Mouse (Mus musculus): Measurements from ENCODE around the gene Fam102a.

Fam102a gene

DNA sequence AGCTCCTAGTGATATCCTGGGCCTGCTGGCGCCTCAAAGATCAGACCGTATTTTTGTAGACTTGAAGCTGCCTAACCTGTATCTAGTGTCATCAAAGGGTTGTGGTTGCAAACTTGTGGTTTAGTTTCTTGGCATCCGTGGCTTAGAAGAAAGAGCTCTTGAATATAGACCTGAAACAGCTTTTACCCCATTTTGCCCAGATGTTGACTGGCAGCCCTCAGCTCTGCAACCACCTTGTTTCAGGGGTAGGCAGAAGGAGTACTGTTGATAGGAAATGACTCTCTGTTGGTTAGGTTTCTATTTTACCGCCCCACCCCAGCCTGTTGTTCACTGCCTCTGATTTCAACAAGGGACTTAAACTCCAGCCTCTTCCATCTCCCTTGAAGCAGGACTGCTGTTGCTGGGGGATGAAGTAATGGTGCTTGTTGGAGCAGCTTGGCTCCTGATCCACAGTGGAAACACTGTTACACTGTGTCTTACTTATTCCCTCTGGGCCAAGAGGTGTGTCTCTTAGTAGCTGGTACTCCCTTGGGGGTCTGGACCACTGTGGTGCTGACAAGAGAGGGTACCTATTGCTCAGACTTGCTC lies 6.9 kb downstream of the Fam102a start:
- CTCF ChIA-PET = no interaction called here

DNA sequence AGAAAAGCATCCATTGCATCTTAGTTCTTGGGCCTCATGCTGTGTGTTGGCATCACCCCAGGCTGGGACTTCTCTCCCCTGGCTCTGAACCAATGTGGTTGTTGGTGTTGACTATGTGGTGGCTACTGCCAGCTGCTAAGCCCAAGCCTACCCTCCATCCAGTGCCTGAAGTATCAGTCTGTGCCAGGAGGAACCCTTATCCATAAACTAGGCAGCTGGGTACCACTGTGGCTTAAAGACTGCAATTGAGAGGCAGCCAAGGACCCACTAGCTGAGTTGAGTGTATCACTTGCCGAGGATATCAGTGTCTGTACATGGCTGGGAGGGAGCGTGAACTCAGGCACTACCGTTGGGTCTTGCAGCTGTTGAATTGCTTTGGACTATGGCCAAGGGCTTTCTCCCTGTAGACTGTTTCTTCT lies 7.9 kb downstream of the Fam102a start:
- CTCF ChIA-PET = interaction anchor here (0.6 kb wide), 1 partner anchor 43 kb away, joined by 3 read pairs; no protein-coding TSS in a partner anchor

DNA sequence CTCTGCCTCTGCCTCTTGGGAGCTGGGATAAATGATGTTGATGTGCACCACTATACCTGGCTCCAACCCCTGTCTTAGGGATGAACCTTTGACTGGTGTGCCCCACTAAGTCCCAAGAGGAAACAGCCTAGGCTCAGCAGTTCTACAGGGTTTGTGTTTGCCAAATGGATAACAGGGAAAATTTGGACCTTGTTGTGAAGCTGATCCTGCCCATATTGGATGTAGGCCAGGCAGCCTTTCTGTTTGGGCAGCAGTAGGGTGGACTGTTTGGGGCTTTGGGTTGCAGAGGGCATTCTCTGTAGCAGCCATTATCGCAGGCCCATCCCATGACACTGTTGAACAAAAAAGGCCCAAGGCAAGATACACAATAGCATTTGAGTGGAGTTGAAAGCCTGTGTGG lies 11.8 kb downstream of the Fam102a start:
- CTCF ChIA-PET = no interaction called here

DNA sequence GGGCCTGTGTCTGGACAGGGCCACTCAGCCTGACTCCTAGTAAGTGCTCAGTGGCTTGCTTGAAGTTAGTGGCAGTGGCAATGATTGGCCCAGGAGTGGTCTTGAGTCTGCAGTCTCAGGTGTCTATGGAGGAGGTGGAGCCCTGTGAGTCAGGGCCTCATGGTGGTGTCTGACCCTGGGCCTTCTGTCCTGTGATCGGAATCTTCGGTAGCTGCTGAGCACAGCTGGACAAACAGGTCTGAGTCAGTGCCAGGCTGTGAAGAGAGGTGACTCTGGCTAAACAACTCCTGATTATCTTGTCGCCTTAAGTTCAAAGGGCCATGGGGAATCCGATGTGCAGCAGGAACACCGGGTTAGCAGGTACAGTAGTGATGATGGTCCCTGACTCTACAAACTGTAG lies 12.2 kb downstream of the Fam102a start:
- CTCF ChIA-PET = no interaction called here

DNA sequence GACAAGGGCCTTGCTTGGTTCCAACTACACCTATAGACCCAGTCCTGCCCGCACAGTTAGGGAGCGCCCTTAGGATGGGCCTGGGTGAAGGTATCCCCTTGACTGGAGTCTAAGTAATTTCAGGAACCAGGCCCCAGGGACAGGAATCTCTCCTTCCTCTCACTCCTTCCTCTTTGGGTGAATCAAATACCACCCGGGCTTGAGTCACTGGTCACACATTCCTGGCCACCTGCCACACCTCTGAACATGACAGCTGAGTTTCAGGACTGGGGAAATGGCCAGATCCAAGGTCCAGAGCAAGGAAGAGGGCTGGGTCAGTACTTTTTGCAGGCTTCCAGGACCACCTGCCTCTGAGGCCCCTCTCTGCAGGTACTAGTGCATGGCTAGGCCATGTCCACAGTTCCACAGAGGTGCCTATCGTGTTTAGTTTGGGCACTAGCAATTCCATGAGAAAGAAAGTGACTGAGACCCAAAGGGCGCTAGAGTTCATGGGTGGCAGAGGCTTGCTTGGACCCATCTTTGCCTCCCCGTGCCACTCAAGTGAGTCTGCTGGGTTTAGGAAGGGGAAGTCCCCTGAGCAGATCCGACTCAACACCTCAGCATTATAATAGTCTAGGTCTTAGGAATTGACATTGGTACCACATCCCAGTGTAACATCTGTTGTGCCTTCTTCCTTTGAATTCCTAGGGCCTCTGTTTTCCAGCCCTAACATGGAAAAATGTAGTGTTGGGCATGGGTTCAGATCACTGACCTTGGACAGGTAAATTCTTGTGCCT lies 13.0 kb downstream of the Fam102a start:
- CTCF ChIA-PET = no interaction called here

DNA sequence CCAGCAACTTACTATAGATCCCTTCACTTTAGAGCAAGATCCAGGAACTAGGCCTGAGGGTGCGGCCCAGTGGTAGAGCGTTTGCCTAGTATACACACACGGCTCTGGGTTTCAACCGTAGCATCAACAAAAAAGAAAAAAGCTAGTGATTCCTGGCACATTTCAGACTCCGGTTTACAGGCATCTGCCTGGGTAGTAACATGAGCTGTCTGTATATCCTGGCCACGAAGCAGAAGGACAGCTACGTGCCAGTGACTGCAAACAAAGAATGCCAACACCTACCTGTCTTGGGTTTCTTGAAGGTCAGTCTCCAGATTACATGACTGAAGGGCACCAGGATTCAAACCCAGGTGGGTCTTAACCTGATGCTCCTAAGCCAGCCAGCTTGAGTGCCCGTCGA lies 14.0 kb downstream of the Fam102a start:
- CTCF ChIA-PET = interaction anchor here (0.5 to 1.0 kb wide), 2 partner anchors 20 to 923 kb away, joined by 3 read pairs; no protein-coding TSS in a partner anchor

DNA sequence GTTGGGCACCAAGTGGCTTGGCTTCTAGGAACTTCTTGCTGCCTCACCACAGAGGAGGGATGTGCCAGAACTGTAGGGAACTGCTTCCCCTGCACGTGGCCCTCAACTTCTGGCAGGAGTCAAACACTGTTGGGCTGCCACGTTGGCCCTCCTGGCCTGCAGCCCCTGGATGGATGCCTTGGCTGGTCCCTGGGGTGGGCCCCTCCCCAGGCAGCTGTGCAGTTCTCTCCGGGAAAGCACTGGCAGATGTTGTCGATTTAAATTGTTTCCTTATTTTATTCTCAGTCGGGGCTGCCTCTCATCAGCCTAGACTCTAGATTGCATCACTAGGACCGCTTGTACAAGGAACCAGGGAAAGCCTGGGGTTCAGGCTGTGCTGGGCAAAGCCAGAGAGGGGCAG lies 14.6 kb downstream of the Fam102a start:
- CTCF ChIA-PET = interaction anchor here (0.7 to 1.0 kb wide), 2 partner anchors 19 to 189 kb away, joined by 3 read pairs; no protein-coding TSS in a partner anchor

DNA sequence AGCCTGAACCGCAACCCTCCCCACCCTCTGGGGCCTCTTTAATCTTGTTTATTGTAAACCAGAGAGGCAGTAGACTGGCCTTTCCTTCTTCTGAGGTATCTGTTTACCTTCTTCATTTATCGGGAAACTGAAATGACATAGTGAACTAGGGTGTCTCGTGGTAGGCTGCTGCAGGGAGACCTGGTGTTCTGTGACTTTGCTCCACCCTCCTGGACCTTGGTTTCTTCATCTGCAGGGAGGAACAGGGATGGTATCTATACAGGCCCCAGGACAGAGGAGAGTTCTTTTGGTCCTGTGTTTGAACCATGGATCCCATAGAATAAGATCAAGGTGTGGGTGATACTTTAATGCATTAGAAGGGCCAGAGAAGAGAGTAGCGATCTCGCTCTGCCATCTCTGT lies 16.1 kb downstream of the Fam102a start:
- CTCF ChIA-PET = interaction anchor here (1.1 kb wide), 1 partner anchor 15 kb away, joined by 3 read pairs; no protein-coding TSS in a partner anchor

DNA sequence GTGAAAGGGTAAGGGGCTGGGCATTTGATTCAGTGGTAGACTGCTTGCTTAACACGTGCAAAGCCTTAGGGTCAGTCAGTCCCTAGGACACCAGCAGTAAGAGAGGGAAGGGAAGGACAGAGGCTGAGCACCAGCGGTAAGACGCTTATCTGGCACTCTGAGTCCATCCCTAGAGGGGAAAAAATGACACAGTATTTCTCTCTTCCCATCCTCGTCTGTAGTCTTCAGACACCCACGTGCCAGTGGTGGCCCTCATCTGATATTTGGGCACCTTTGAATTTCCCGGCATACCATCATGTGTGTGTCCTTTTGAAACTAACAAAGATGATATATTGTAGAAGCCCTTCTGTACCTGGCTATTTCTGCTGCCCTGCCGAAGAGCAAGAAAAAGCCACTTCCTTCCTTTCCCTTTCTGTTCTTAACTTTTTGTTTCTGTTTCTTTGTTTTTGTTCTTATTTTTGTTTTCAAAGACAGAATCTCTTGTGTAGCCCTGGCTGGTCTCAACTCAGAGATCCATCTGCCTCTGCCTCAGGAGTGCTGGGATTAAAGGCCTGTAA lies 18.5 kb downstream of the Fam102a start:
- CTCF ChIA-PET = no interaction called here

DNA sequence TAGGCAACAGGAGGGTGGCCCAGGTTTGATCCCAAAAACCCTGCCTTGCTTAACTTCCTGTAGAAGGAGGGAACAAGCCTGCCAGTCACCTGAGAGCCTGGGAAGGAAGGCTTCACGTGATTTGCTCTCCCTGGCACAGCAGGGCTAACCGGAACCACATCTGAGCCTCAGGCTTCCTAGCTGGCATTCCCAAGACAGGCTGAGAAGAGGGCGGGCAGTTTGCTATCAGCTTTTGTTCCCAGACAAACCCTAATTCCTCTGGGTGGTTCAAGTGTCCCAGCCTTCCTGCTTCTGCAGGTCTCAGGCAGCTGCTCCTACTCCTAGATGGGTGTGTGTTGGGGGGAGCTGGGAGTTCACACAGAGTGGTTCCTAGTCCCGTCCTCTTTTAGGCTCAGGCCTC lies 20.4 kb downstream of the Fam102a start:
- CTCF ChIA-PET = no interaction called here

DNA sequence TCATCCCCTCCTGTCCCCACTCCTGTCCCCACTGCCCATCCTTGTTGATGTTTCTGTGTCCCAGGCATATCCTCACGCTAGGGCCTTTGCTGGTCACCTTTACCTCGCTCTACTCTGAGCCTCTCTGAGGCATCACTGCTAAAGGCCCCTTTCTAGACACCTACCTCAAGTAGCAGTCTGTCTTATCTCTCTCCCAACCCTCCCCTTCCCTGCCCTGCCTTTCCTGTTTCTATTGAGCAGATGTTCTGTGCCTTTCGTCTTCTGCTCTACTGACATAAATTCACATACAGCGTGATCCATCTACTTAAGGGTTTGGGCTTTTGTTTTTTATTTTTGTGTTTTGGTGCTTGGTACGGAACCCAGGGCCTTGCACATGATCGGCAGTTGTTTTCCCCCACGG lies 20.9 kb downstream of the Fam102a start:
- CTCF ChIA-PET = no interaction called here

DNA sequence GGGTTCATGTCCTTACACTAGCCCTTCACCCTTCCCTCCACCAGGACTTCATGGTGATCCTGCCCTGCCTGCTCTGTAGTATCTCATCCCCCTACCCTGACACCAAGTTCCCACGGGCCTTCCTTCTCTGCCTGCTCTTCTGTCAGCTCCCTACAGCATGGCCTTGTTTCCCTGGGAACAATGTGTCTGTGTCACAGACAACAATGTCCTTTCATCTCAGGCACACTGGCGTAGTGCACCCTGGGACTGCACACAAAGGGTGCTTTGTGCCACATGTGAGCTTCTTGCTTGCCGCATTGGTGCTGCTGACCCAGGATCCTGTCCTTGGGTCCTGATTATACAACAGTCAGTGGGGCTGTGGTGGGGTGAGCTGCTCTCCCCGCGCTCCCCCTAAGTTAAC lies 24.4 kb downstream of the Fam102a start:
- CTCF ChIA-PET = no interaction called here

DNA sequence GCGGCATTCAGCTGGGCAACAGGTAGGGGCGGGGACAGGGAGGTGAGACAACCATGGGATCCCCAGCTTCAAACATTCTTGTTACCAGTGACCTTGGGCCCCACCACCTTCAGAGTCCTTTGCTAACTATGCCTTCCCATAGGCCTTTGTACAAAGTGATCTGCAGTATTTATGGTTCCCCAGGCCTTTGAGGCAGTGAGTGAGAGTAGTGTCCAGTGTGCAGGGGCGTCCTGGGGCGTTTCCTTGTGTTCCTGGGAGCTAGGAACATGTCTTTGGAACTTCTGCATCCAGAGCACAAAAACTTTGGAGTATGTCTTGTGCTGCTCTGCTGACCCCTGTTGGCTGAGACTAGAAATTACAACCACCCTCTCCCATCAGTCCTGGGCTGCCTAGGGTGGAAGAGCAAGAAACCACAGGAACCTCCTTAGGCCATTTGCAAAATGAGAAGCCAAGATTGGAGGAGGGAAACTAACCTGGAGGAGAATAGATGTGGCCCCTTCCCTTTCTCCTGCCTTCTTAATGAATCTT lies 31.5 kb downstream of the Fam102a start:
- CTCF ChIA-PET = interaction anchor here (0.6 kb wide), 1 partner anchor 58 kb away, joined by 3 read pairs; no protein-coding TSS in a partner anchor

DNA sequence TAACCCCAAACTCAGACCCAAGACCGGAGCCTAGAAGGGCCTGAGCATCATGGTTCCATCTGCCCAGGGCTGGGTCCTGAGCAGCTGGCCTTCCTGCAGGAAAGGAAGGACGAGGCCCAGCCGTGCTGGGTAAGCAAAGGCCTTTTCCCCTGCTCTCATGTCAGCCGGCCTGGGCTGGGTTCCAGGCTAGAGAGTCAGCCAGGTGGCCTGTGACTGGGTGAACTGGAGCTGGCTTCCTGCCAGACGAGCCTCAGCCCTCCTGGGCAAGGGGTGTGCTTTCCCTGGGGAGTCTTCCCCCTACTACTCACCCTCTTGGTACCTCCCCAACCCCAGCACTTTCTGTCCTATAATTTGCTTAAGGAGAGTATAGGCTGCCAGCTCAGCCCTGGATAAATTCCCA lies 33.0 kb downstream of the Fam102a start:
- CTCF ChIA-PET = no interaction called here

DNA sequence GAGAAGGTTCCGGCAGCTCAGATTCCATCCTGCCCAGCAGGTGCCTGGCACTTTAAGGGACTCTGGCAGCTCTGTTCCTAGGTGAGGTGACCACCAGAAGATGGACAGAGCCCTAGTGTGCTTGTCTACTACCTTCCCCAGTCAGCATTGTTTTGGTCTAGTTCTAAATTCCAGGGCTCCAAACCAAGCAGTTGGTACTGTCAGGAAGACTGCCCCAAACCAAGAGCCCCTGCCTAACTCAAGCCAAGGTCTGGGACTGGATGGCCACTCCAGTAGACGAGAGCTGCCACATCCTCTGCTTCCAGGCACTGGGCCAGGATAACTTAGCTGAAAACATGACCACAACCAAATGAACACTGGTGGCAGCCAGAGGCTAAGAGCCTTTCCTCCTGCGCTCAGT lies 33.8 kb downstream of the Fam102a start:
- CTCF ChIA-PET = interaction anchor here (0.6 to 1.0 kb wide), 4 partner anchors 10 to 849 kb away, joined by 3 to 6 read pairs (median 3); no protein-coding TSS in a partner anchor

DNA sequence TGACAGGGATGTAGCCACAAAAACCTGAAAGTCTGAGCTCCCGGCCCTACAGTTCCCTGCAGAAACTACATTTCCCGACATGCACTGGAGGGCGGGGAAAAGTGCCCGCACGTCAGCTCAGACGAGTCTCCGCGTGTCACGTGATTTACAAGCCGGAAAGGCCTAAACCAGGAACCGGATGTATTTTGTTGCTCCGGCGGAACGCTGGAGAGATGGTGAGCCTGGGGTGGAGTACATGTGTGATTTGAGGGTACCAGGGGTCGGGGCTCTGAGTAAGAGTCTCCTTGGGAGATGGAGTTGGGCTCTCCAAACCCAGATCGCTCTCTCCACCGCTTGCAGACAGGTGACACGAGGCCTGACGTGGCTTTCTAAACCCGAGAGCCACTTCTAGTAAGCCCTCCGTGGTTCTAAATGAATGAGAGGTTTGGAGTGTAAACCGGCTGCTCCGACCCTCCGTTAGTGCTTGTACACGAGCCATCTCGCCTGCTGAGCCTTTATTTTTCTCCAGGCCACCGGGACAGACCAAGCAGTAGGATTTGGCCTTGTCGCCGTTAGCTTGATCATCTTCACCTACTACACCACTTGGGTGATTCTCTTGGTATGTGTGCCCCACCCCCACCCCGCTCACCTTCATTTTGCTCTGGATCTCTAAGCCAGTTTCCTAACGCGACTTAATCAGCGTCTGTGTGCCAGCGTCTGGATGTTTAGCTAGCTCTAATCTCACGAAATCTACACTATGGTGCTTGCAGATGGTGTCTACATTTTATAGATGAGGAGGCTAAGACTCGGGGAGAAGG lies 35.8 kb downstream of the Fam102a start, which contains the start of gene Dpm2:
Gene Dpm2 (plus strand): TSS at position 161 of the 797 bp plus-strand sequence.
- CTCF ChIA-PET = interaction anchor here (0.6 kb wide), 1 partner anchor 61 kb away, joined by 5 read pairs; no protein-coding TSS in a partner anchor

DNA sequence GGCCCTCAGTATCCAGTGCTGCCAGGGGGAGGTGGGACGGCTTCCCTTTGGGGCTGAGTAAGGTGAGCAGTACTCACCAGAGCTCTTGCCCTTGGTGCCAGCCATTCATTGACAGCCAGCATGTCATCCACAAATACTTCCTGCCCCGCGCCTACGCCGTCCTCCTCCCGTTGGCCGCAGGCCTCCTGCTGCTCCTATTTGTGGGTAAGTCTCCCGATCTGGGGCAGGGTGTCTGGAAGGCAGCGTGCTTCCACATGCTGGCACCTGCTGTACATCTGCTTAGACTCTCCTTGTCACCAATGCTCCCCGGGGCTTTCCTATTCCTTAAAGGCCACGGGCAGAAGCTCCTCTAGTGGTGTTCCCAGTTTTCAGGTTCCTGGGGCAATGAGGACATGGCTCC lies 37.1 kb downstream of the Fam102a start:
- CTCF ChIA-PET = no interaction called here

DNA sequence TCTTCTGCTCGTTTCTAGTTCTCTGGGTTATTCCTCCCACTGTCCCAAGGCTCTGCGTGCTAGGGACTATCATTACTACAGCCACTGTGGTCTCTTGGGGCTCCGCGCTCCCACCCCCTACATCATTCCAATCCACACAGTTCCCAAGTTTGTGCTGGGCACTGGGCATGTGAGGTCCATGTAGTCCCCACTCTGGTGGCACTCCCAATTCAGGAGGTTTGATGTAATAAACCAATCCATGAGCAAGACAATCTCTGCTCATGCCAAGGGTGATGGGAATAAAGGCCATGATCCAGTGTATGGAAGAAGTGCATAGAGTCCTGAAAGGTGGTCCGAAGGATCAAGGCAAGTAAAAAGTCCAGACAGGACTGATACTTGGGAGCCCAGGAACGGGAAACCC lies 39.4 kb downstream of the Fam102a start, which contains the start of gene Pip5kl1:
Gene Pip5kl1 (plus strand): TSS at position 301 of the 400 bp plus-strand sequence.
- CTCF ChIA-PET = no interaction called here

DNA sequence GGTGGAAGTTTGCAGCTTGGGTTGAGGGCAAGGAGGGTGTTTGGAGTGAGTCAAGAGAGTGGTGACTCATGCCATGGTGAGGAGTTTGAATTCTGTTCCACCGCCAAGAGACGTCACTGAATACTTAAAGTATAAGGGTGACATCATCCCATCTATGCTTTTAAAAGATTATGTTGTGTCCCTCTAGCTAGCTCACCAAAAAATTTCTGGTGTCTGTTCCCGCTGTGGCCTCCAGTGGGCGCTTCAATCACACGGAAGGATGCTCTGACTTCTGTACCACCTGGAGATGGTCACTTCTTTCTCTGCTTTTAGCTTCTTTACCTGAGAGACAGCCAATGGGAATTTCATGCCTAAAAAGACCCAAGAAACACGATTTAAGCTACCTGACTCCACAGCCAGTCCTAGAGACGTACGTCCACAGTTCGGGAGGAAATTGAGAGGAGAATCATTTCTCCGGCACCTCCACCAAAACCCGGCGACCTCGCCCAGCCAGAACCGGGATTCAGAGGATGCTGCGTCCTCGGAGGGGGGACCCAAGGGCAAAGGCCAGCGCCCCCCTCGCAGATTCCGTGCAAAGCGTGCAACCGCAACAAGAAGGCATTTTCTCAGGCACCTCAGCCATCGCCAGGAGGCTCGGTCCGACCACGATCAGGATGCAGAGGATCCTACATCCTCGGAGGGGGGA lies 39.9 kb downstream of the Fam102a start:
- CTCF ChIA-PET = no interaction called here

DNA sequence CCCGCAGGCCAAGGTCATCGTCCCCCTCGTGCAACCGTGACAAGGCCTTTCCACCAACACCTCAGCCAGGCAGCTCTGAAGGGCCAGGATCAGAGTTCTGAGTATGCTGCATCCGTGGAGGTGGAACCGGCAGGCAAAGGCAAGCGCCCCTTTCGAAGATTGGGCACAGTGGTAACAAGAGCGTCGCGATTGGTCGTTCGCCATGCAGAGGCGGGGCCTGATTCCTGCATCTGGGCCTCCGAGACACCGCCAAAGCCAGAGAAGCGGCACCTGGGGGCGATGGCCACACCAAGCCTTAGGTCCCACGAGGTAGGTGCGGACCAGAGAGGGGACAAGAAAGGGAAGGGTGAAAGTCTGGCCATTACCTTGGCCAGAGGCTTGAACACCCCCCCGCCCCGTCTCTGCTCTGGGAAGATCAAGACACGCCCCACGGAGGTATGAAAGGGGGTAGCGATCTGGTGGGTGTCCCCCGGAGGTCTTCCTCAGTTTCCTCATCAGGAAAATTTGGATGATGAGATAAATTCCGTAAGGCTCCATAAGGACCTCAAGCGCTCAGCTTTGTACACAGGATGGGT lies 40.5 kb downstream of the Fam102a start, which contains the start of gene 9430097D07Rik:
Gene 9430097D07Rik (minus strand): TSS at position 99 of the 575 bp plus-strand sequence.
- CTCF ChIA-PET = no interaction called here

DNA sequence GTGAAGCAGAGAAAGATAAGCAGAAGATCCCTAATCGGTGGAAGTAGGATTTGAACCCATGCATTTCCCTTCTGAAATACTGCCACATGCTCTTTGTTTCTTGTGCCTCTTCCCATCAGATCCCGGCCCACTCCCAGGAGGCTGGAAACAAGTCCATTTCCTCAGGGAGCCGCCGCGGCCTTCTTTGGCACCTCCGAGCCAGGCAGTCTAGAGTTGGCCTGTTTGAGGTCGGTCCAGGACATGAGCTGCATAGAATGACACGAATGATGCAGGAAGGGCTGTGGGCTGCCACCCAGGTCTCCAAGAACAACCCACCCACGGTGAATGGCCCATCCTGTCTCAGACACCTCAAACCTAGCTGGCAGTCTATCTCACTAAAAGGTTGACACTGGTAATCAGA lies 41.4 kb downstream of the Fam102a start:
- CTCF ChIA-PET = no interaction called here
